Mouse (Mus musculus) midbrain, embryonic 15.5 days (tissue): Measurements from ENCODE around the gene Krt4. TPM values are rescaled to one million over a fixed set of nuclear protein-coding genes. Genes with fewer than 3 reads are reported as not detected.

ENCODE experiments used
- ATAC-seq: fragments of 200-750 bp; cut with Nextera tagmentation; replicated peaks from 2 replicates; pipeline ENCODE4 v1.8.0; 2017; ENCODE audit warnings: moderate TSS enrichment
- H3K27ac ChIP-seq: fragments of 300-500 bp; sonication (generic); 2 replicates; pipeline ENCODE4 v1.5.1; 2015; ENCODE audit warnings: mild to moderate bottlenecking, inconsistent platforms
- H3K27me3 ChIP-seq: fragments of 300-500 bp; sonication (generic); replicated peaks from 2 replicates; pipeline ENCODE4 v1.6.1; 2015; ENCODE audit warnings: inconsistent platforms
- H3K36me3 ChIP-seq: fragments of 300-500 bp; sonication (generic); replicated peaks from 2 replicates; pipeline ENCODE4 v1.6.1; 2015; ENCODE audit warnings: inconsistent platforms
- H3K4me1 ChIP-seq: fragments of 300-500 bp; sonication (generic); 2 replicates; pipeline ENCODE4 v1.6.1; 2015; ENCODE audit warnings: inconsistent platforms
- H3K4me2 ChIP-seq: fragments of 300-500 bp; sonication (generic); 2 replicates; pipeline ENCODE4 v1.6.1; 2015; ENCODE audit warnings: inconsistent platforms, mild to moderate bottlenecking, moderate library complexity
- H3K4me3 ChIP-seq: fragments of 300-500 bp; sonication (generic); 2 replicates; pipeline ENCODE4 v1.5.1; 2015; ENCODE audit warnings: mild to moderate bottlenecking, inconsistent platforms
- H3K9ac ChIP-seq: fragments of 300-500 bp; sonication (generic); 2 replicates; pipeline ENCODE4 v1.6.1; 2015; ENCODE audit warnings: mild to moderate bottlenecking, inconsistent platforms
- H3K9me3 ChIP-seq: fragments of 300-500 bp; sonication (generic); 2 replicates; pipeline ENCODE4 v1.6.1; 2016; ENCODE audit warnings: inconsistent platforms
- WGBS: fragments of 180-500 bp; shearing (Covaris S2); methylation state at CpG from one replicate; pipeline ENCODE4 v1.1.7; 2015; ENCODE audit warnings: mixed read lengths; 5-methylcytosine and 5-hydroxymethylcytosine counted together
- polyA plus RNA-seq: library from polyadenylated mRNA; unstranded; fragments of >200 nt; fragmentation: Nextera tagmentation; extraction: Ambion mirVana; gene quantifications from 2 replicates; pipeline ENCODE4 v1.2.1, GENCODE M21; 2015

The Krt4 gene
- polyA plus RNA-seq = 0.18 and 0.90 TPM in 2 replicates

DNA sequence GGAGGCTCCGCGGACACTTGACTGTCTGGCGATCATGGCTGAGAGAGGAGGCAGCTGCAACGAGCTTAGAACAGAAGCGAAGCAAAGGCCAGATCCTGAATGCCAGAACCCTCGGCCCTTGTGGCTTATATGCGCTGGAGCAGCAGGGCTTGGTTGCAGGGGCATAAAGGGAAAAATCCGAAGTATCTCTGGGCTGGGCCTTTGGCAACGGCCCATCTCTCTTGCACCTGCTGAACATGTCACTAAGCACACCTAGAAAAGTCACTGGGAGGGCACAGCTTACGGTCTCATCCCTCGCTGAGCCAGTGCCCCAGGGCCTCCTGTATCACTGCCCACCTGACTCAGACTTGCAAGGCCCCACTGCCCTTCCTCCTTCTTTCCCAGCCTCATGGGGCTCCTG lies at the start of gene Krt4:
Gene Krt4 (minus strand): TSS at position 101 of the 400 bp plus-strand sequence.
- H3K9me3 ChIP-seq = no peaks in the 10 kb centered on the region
- no peak within 1 kb of the TSS for H3K4me2 ChIP-seq
- no peak within 1 kb of the TSS for H3K4me3 ChIP-seq
- no peak within 1 kb of the TSS for H3K9ac ChIP-seq
- ATAC-seq = no peak
- H3K36me3 ChIP-seq = no peaks in the 10 kb centered on the region
- 80% methylated on average over 11 of the region's 11 CpGs for WGBS
- H3K4me1 ChIP-seq = peaks cover 6% of the 10 kb centered on the region; the same call in 1 of the 2 replicates
- no peak within 1 kb of the TSS for H3K27ac ChIP-seq
- H3K27me3 ChIP-seq = peaks cover 3% of the 10 kb centered on the region; the same call in 1 of the 2 replicates

DNA sequence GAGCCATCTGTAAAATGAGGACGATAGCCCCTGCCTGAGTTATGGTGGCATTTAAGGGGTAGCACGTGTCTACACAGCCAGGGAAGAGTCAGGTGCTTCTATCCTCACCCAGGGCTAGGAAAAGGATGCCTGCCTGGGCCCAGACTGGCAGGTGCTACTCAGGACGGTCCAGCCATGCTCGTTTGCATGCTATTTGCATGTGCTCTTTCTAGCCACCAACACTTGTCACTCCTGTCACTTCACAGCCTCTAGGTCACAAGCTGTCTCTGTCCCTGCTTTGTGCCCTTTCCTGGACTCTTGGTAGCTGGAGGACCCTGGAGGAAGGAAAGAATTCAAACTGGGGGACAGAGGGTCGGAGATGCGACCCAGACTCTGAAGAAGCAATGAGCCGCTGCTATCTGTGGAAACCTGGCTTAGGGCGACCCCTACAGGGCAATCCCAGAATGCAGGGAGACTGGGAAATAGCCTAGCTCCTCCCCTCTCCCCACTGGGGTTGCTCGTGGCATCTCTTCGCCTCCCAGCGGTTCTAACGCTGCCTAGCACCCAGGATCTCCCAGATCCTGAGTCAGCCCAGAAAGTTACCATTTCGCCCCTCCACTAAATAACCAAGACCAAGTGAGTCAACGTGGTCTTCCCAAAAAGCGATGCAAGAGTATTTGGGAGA lies 49.0 kb upstream of the Krt4 start:
- H3K9ac ChIP-seq = no peak overlapping the region

DNA sequence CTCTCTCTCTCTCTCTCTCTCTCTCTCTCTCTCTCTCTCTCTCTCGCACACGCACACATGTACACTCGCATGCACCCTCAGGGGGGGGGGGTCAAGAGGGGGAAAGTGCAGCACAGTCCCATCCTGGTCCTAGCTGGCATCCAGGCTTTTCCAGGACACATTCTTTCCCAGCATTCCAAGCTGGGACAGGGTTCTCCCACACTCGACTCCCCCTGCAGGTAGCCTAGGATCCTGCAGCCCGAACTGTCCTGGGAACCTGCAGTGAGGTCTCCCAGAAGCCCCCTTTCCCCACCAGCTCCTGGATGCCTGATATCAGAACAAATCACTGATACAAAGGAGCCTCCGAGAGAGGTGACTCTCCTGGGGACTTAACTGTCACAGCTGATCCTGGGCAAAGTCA lies 46.0 kb upstream of the Krt4 start:
- WGBS = 10% methylated on average over 3 of the region's 6 CpGs
- no peak overlapping the region for H3K4me2 ChIP-seq
- no peak overlapping the region for H3K27ac ChIP-seq
- no peak for ATAC-seq
- peaks cover 3% of the 10 kb centered on the region; the same call in 1 of the 2 replicates for H3K4me1 ChIP-seq
- H3K9ac ChIP-seq = no peak overlapping the region
- no peaks in the 10 kb centered on the region; the same call in 1 of the 2 replicates for H3K27me3 ChIP-seq
- no peaks in the 10 kb centered on the region for H3K9me3 ChIP-seq
- no peaks in the 10 kb centered on the region for H3K36me3 ChIP-seq
- H3K4me3 ChIP-seq = no peak overlapping the region

More for the DNA sequence above, 49.0 kb upstream of the Krt4 start:
- H3K4me1 ChIP-seq = peaks cover 15% of the 10 kb centered on the region
- no peak overlapping the region for H3K4me3 ChIP-seq
- H3K4me2 ChIP-seq = 0 out of 2 replicates have a peak overlapping the region, but pooled peaks have one; percentile 18
- no peaks in the 10 kb centered on the region for H3K36me3 ChIP-seq
- peak; percentile 59 for ATAC-seq
- 12% methylated on average over 15 of the region's 15 CpGs for WGBS
- no peak overlapping the region for H3K27ac ChIP-seq
- no peaks in the 10 kb centered on the region for H3K9me3 ChIP-seq
- peaks cover 5% of the 10 kb centered on the region; the same call in 1 of the 2 replicates for H3K27me3 ChIP-seq

DNA sequence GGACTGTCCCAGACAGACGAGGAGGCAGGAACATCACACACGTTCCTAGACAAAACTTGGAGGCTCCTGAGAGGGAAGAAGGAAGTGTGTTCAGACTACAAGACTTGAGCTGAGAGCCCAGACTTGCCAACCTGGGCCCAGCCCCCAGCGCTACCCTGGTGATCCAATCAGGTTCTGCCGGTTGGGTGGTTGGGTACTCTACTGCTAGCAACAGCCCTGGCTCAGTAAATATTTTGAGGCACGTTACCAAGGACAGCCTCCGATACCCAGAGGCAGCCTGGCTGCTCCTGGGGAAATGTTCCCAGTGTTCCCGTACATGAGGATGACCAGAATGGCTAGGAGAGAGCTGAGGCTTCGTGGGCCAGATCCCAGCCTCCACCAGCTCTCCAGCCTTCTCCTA lies 42.3 kb upstream of the Krt4 start:
- Histone ChIP-seq H3K27ac (no peak overlapping the region), H3K4me2 (no peak overlapping the region), H3K36me3 (no peaks in the 10 kb centered on the region), H3K4me1 (no peaks in the 10 kb centered on the region), H3K27me3 (no peaks in the 10 kb centered on the region), H3K4me3 (no peak overlapping the region), H3K9me3 (no peaks in the 10 kb centered on the region), H3K9ac (no peak overlapping the region)
- no peak for ATAC-seq
- WGBS = 83% methylated on average over 8 of the region's 8 CpGs

DNA sequence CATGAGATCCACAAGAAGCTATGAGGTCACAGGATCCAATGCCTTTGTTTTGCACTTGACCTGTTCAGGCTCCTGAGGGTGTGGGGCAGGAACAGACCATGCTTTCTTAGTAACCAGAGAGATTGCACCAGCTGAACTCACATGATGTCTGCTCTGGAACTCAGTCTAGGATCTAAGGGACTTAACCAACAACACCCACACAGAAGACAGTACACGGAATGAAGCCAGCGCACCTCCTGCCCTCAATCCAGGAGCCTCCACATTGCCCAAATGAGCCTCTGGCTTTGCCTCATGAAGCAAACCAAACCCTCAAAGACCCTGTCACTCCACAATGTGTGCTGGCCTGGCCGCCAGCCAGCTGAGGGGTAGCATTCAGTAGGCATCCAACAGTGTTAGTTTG lies 34.4 kb upstream of the Krt4 start:
- Histone ChIP-seq H3K36me3 (no peaks in the 10 kb centered on the region), H3K4me3 (no peak overlapping the region), H3K9ac (no peak overlapping the region), H3K4me2 (no peak overlapping the region), H3K9me3 (no peaks in the 10 kb centered on the region), H3K4me1 (no peaks in the 10 kb centered on the region), H3K27ac (no peak overlapping the region), H3K27me3 (no peaks in the 10 kb centered on the region)
- 81% methylated on average over 3 of the region's 3 CpGs for WGBS
- ATAC-seq = no peak

DNA sequence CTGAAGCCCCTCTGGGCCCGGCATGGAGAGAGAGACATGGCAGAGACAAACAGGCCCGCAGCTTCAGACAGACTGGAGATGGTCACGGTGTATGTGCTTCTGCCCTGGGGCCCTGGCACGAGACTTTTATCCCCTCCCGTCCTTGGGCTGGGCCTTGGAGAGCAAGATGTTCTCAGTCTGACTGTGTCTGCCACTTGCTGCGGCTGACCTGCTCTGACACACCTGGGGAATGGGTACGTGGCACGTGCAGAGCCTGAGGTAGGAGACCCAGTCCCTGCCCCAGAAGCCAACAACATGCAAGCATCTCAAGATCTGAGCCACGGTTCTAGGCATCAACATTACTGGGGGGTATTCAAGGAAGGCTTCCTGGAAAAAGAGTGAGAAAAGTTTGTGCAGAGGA lies 29.7 kb upstream of the Krt4 start, which contains the start of gene Krt78:
Gene Krt78 (minus strand): TSS at position 101 of the 400 bp plus-strand sequence.
- 90% methylated on average over 9 of the region's 9 CpGs for WGBS
- Histone ChIP-seq H3K9ac (no peak within 1 kb of the TSS), H3K9me3 (no peaks in the 10 kb centered on the region), H3K27me3 (no peaks in the 10 kb centered on the region), H3K4me3 (no peak within 1 kb of the TSS), H3K4me2 (no peak within 1 kb of the TSS), H3K4me1 (no peaks in the 10 kb centered on the region), H3K36me3 (no peaks in the 10 kb centered on the region), H3K27ac (no peak within 1 kb of the TSS)
- ATAC-seq = no peak

DNA sequence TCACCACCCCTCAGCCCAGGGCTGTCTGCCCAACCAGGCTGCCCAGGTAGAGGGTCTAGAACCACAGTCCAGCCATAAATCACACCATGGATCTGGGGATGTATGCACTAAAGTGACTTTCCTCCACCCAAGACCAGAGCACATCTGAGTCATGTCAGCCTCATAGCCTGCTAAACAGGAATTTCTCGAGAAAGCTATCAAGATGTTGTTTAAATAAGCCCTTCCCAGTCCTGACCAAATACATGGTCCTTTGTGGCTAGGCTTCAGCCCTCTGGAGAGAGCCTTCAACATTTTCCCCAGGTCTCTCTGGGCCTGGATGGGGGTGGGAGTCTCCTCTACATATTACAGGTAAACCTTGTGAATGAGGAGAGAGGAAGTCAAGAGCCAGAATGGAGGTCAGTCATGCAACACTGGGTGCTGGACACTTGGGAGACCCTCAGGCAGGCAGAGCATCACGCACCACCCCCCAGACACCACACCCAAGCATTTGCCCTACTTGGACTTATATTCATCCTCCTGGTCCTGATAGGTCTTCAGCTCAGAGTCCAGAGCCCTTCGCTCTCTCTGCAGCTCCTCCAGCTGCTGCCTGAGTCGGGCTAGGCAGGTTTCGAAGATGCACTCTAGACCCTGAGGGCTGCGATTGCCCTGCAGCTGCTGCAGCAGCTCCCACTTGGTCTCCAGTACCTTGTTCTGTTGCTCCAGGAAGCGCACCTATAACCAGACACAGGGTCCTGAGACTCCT lies 28.4 kb upstream of the Krt4 start:
- 93% methylated on average over 7 of the region's 7 CpGs for WGBS
- Histone ChIP-seq H3K4me3 (no peak overlapping the region), H3K9ac (no peak overlapping the region), H3K27ac (no peak overlapping the region), H3K4me1 (no peaks in the 10 kb centered on the region), H3K4me2 (no peak overlapping the region), H3K9me3 (no peaks in the 10 kb centered on the region), H3K36me3 (no peaks in the 10 kb centered on the region), H3K27me3 (no peaks in the 10 kb centered on the region)
- ATAC-seq = no peak

DNA sequence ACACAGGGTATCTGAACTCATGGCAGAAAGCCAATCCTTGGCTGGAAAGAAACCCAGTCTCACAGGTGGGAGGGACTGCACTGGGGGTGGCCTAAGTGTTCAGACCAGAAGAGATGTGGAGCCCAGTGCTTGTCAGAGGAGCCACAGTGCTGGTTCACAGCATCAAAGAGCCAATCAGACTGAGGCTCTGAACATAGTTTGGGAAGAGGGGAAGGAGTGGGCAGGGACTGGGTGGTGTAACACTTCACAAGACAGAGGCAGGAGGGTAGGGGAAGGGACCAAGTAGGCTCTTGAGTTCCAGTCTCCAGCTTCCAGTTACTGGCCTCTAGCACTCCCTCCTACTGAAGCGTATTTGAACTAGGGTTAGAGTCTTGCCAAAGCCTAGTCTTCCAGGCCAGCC lies 20.9 kb upstream of the Krt4 start:
- no peak for ATAC-seq
- no peaks in the 10 kb centered on the region for H3K36me3 ChIP-seq
- no peaks in the 10 kb centered on the region for H3K4me1 ChIP-seq
- no peak overlapping the region for H3K4me3 ChIP-seq
- no peak overlapping the region for H3K27ac ChIP-seq
- no peaks in the 10 kb centered on the region for H3K9me3 ChIP-seq
- 91% methylated on average over 1 of the region's 1 CpGs for WGBS
- H3K9ac ChIP-seq = no peak overlapping the region
- no peak overlapping the region for H3K4me2 ChIP-seq
- H3K27me3 ChIP-seq = no peaks in the 10 kb centered on the region

DNA sequence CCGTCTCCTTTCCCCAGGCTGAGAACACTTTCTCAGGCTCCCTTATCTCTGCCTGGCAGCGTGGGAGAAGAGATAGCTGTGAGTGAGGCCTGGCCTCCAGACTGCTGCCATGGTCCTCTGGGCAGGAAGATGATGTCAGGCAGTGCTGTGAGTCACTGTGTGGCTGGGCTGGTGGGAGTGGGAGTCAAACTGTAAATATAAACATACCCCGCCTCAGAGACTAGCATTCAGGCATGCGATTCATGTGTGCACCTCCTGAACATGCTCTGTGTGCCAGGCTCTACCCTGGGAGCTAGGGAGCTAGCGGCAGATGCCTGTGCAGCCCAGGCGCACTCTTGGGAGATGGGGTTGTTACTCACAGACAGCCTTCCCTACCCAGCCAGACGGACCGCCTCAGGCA lies 17.4 kb upstream of the Krt4 start:
- no peak for ATAC-seq
- WGBS = 73% methylated on average over 8 of the region's 8 CpGs

DNA sequence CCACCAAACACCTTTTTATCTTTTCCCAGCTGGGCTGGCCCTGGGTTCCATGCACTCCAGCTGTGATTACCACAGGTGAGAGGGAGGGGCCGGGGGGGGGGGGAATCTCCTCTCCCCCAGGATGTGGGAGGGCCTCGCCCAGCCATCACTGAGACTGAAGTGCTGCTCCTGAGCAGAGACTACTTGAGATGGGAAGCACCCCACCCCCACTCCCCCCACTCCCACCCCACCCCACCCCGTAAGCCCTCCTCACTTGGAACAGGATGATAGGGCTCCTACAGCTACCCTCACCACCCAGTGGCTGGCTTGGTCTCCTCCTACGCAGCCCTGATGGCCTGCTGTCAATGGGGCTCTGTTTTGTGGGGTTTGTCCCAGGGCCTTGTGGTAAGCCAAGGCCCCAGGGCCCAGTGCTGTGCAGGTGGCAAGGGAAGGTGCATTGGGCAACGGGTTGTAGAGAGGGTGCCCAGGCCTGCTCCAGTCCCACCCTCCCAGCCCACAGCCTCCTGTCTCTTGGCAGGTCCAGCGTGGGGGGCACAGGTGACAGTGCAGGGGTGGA lies 15.8 kb upstream of the Krt4 start, which contains the start of gene Krt79:
Gene Krt79 (minus strand): TSS at position 51 of the 556 bp plus-strand sequence.
- no peaks in the 10 kb centered on the region for H3K9me3 ChIP-seq
- WGBS = 69% methylated on average over 6 of the region's 6 CpGs
- no peak within 1 kb of the TSS for H3K9ac ChIP-seq
- no peaks in the 10 kb centered on the region for H3K36me3 ChIP-seq
- no peaks in the 10 kb centered on the region for H3K27me3 ChIP-seq
- no peak within 1 kb of the TSS for H3K27ac ChIP-seq
- H3K4me1 ChIP-seq = no peaks in the 10 kb centered on the region
- H3K4me3 ChIP-seq = no peak within 1 kb of the TSS
- H3K4me2 ChIP-seq = no peak within 1 kb of the TSS
- no peak for ATAC-seq

More for the DNA sequence above, 17.4 kb upstream of the Krt4 start:
- H3K9ac ChIP-seq = no peak overlapping the region
- no peak overlapping the region for H3K4me2 ChIP-seq
- H3K27me3 ChIP-seq = no peaks in the 10 kb centered on the region
- H3K4me1 ChIP-seq = no peaks in the 10 kb centered on the region
- H3K27ac ChIP-seq = no peak overlapping the region
- no peak overlapping the region for H3K4me3 ChIP-seq
- H3K9me3 ChIP-seq = no peaks in the 10 kb centered on the region
- H3K36me3 ChIP-seq = no peaks in the 10 kb centered on the region

DNA sequence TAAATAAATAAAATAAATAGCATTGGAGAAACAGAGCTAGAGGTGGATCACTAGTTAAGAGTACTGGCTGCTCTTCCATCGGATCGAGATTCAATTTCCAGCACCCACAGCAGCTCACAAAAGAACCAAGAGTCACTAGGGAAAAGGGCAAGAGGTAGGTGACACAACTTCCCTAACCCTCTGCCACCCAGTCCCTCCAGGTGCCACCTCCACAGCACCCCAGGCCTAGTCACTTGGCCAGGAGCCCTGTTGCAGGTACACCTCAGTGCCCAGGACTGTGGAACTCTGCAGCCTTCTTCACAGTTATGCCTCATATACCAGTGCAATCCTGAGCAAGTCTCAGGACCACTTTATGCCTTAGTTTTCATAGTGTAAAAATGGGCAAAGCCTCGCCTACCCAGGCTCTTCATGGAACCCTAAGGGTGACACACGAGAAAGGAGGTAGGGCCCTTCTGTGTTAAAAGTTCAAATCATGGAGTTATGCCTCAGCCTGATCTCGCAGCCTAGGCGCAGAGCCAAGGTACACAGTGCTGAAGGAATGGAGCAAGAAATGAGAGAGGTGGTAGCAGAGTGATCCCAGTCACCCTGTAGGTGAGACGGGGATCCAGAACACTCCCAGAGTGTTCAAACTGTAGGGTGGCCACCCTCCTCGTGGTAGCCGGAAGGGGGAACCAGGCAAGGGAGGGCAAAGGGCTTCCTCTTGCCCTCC lies 14.2 kb upstream of the Krt4 start:
- Histone ChIP-seq H3K4me2 (no peak overlapping the region), H3K9ac (no peak overlapping the region), H3K27ac (no peak overlapping the region), H3K4me1 (no peaks in the 10 kb centered on the region), H3K9me3 (no peaks in the 10 kb centered on the region), H3K4me3 (no peak overlapping the region), H3K27me3 (no peaks in the 10 kb centered on the region), H3K36me3 (no peaks in the 10 kb centered on the region)
- ATAC-seq = no peak
- WGBS = 91% methylated on average over 9 of the region's 9 CpGs

DNA sequence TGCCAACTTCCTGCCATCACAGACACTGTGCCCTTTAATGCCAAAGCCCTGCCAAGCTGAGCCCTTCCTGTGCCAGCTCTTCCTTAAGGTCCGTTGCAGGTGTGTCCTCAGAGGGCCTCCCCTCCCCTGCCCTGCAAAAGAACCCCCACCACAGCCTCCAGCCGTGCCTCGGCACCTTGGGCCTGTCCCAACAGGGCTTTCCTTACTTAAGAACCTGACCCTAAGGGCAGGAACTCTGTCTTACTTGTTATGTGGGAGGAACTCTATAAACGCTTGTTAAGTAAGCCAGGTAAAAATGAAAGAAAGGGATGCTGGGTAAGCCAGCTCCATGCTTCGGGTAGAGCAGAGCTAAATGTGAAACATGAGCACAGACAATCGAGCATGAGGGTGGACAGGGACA lies 8.5 kb upstream of the Krt4 start:
- Histone ChIP-seq H3K4me3 (no peak overlapping the region), H3K27ac (no peak overlapping the region), H3K9ac (no peak overlapping the region), H3K9me3 (no peaks in the 10 kb centered on the region), H3K4me2 (no peak overlapping the region), H3K27me3 (peaks cover 9% of the 10 kb centered on the region), H3K36me3 (no peaks in the 10 kb centered on the region), H3K4me1 (peaks cover 8% of the 10 kb centered on the region; the same call in 1 of the 2 replicates)
- WGBS = 81% methylated on average over 6 of the region's 6 CpGs
- no peak for ATAC-seq
